Mouse (Mus musculus): ENCODE measurements around the gene Ppil1. TPM values are rescaled to one million over a fixed set of nuclear protein-coding genes. Genes with fewer than 3 reads are reported as not detected.
A peak's percentile ranks its signal among the peaks of the same experiment; 100 is the strongest.

The Ppil1 gene
- polyA plus RNA-seq (2012; ENCODE audit: insufficient read depth, insufficient read length, missing spikeins), result 16.9 and 25.5 TPM in 2 replicates

DNA sequence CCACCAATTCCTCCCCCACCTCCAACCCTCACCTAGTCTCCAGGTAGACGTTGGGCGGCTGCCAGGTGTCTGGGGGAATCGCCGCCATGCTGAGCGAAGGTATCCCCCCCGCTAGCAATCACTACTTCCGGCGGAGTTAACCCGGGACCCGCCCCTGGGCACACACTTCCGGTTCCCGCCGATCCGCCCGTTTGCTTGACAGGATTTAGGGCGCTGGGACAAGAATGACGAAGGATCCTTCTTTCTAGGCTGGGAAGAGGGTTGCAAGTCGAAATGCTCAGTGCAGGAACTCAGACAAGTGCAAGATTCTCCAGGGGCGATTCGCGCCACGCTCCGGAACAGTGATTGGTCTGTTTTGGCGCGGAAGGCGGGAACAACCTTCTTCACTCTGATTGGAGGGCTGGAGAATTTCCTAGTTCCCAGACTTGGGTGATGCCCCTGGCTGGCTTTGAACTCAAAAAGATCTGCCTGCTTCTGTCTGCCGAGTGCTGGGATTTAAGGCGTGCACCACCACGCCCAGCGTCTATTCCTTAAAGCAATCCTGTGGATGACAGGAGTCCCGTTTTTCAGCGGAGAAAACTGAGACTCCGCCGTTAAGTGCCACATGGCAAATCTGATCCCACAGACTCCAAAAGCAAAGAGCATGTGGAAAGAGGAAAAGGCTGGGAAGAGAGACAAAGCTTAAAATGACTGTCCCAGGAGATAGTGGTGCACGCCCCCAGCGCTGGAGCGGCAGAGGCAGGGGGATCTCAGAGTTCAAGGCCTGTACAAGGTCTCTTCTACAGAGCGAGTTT is at the start of gene Ppil1:
Ppil1 (minus strand) TSS at position 347 of the 794 bp plus-strand sequence.
- Histone ChIP-seq H3K4me1 (ENCODE audit: control insufficient read depth, insufficient read depth, low read length) (peaks cover 27% of the 10 kb centered on the region), H3K27ac (ENCODE audit: insufficient read depth, low read depth, low read length) (peak within 1 kb of the TSS; percentile 97), H3K4me3 (ENCODE audit: insufficient read depth, low read length) (peak within 1 kb of the TSS; percentile 78)
- TF ChIP-seq CTCF (IDR thresholded peaks at IDR 0.05; ENCODE audit: low read depth, low read length) (no peak), POLR2A (IDR thresholded peaks at IDR 0.05; ENCODE audit: borderline replicate concordance, low read depth, low read length) (no peak)

DNA sequence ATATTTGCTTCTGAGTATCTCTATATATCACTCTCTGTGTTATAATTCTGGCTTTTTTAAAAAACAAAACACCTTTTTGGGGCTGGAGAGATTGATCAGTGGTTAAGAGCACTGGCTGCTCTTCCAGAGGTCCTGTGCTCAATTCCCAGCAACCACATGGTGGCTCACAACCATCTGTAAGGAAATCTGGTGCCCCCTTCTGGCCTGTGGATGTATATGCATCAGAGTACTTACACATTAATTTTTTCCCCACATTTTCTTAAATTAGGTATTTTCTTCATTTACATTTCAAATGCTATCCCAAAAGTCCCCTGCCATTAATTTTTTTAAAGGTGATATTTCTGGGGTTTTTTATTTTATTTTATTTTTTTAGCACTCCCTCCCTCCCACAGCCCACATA is 49.3 kb upstream of the Ppil1 start:
- H3K4me3 ChIP-seq (ENCODE audit: insufficient read depth, low read length), result no peak overlapping the region
- no peak overlapping the region for H3K27ac ChIP-seq (ENCODE audit: insufficient read depth, low read depth, low read length)
- peaks cover 23% of the 10 kb centered on the region for H3K4me1 ChIP-seq (ENCODE audit: control insufficient read depth, insufficient read depth, low read length)
- TF ChIP-seq CTCF (IDR thresholded peaks at IDR 0.05; ENCODE audit: low read depth, low read length), result no peak
- no peak for TF ChIP-seq POLR2A (IDR thresholded peaks at IDR 0.05; ENCODE audit: borderline replicate concordance, low read depth, low read length)

DNA sequence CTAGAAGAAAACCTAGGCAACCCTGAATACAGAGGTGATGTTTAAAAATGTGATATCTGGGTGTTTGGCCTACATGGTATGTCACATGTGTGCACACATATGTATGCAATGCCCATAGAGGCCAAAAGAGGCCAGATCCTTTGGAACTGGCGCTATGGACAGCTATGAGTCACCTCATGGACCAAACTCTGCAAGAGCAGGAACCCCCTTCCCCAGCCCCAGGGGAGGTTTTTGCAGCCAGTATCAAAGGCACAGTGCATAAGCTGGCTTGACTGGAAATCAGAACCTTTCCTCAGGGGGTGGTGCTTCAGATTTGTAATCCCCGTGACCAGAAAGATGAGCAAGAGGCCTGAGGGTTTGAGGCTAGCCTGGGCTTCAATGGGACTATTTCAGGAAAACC is 48.1 kb upstream of the Ppil1 start:
- Histone ChIP-seq H3K4me3 (ENCODE audit: insufficient read depth, low read length) (no peak overlapping the region), H3K4me1 (ENCODE audit: control insufficient read depth, insufficient read depth, low read length) (peaks cover 21% of the 10 kb centered on the region), H3K27ac (ENCODE audit: insufficient read depth, low read depth, low read length) (no peak overlapping the region)
- TF ChIP-seq CTCF (IDR thresholded peaks at IDR 0.05; ENCODE audit: low read depth, low read length), result no peak
- TF ChIP-seq POLR2A (IDR thresholded peaks at IDR 0.05; ENCODE audit: borderline replicate concordance, low read depth, low read length), result no peak

DNA sequence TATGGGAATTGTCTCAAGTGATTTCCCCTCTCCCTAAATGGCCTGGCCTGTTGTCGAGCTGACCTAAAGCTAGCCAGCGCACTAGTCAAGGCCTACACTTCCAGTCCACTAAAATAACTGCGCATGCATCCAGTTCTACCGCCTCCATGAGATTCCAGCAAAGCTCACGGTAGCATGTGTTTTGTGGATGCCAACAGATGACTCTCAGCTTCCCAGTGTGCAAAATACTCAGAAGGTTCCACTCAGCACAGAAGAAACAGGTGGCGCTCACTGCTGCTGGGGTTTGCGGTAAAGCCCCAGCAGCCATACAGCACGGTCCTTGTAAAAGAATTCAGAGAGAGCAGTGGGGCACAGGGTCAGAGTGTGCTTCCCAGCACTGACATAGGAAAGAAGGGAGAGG is 47.6 kb upstream of the Ppil1 start:
- Histone ChIP-seq H3K4me1 (ENCODE audit: control insufficient read depth, insufficient read depth, low read length) (peaks cover 17% of the 10 kb centered on the region), H3K27ac (ENCODE audit: insufficient read depth, low read depth, low read length) (no peak overlapping the region), H3K4me3 (ENCODE audit: insufficient read depth, low read length) (no peak overlapping the region)
- TF ChIP-seq CTCF (IDR thresholded peaks at IDR 0.05; ENCODE audit: low read depth, low read length) (no peak), POLR2A (IDR thresholded peaks at IDR 0.05; ENCODE audit: borderline replicate concordance, low read depth, low read length) (no peak)

DNA sequence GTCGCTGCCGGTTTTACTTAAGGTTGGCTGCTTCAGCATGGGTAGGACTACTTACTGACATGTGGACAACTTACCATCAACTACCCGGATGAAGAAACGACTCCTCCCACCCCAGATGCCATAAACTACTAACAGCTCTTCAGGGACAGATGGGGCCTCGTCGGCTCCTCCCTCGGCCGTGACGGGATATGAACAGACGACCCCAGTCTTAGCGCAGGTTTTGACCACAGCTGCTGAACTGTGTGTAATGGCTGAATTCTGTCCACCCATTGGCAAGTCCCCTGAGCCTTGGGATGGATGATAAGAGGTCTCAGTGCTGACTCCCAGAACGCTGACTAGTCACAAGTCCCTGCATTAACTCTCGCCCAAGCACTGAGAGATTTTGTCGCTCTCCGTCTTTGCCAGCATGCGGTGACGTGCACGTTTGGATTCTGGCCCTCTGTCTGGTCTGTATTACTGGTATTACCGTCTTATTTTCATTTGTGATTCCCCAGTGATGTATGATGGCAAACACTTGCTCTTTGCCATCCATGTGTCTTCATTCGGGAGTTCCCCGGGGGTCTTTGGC is 46.2 kb upstream of the Ppil1 start:
- H3K27ac ChIP-seq (ENCODE audit: insufficient read depth, low read depth, low read length), result no peak overlapping the region
- H3K4me3 ChIP-seq (ENCODE audit: insufficient read depth, low read length), result no peak overlapping the region
- H3K4me1 ChIP-seq (ENCODE audit: control insufficient read depth, insufficient read depth, low read length), result peaks cover 2% of the 10 kb centered on the region
- no peak for TF ChIP-seq CTCF (IDR thresholded peaks at IDR 0.05; ENCODE audit: low read depth, low read length)
- TF ChIP-seq POLR2A (IDR thresholded peaks at IDR 0.05; ENCODE audit: borderline replicate concordance, low read depth, low read length), result no peak

DNA sequence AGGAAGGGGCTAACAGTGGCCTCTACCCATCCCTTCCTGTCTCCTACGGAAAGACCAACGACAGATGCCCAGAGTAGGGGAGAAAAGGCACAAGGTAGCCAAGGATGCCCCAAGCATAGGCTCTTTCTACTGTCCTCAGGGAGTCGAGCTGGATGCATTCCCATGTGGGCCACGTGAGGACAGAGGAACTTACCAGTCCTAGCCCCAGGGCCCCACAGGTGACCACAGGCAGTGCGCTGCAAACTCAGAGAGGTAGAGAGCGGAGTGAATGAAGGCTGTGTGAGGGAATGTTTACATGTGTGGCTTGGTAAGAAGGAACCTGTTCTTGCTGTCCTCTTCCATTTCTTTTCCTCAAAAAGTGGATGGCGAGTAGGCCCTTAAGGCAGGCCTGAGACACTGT is 41.9 kb upstream of the Ppil1 start:
- Histone ChIP-seq H3K27ac (ENCODE audit: insufficient read depth, low read depth, low read length) (no peak overlapping the region), H3K4me1 (ENCODE audit: control insufficient read depth, insufficient read depth, low read length) (no peaks in the 10 kb centered on the region), H3K4me3 (ENCODE audit: insufficient read depth, low read length) (no peak overlapping the region)
- TF ChIP-seq POLR2A (IDR thresholded peaks at IDR 0.05; ENCODE audit: borderline replicate concordance, low read depth, low read length) (no peak), CTCF (IDR thresholded peaks at IDR 0.05; ENCODE audit: low read depth, low read length) (no peak)

DNA sequence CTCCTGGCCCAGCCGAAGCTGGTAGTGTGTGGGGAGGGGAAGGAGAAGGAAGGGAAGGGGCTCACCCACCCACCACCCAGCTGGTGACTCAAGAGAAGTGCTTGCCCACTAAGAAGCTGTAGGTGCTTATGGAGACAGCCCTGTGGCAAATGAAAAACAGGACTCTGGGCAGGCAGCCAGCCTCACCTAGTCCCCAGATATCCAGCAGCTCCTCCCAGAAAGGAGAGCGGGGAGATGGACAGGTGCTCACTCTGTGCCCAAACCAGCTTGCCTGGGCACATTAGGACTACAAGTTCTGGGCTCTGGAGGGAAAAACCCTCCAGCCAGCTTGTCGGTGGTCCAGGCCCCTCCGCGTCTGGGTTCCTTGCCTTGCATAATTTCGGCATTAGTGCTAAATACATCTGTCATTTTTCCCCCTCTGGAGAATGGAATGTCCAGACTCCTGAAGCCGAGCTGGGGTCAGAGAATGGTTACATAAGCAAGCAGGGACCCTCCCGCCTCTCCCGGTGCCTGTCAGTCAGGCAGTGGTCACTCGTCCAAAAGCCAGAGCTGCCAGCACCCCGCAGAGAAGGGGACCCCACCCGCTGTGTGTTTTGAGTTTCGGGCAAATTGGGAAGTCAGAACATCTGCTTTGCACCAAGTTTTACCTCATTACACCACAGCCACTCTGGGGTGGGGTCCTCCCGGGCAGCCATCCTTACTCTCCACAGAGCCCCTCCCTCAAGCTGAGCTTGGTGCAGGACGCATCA is 41.2 kb upstream of the Ppil1 start:
- Histone ChIP-seq H3K4me3 (ENCODE audit: insufficient read depth, low read length) (no peak overlapping the region), H3K27ac (ENCODE audit: insufficient read depth, low read depth, low read length) (no peak overlapping the region), H3K4me1 (ENCODE audit: control insufficient read depth, insufficient read depth, low read length) (no peaks in the 10 kb centered on the region)
- TF ChIP-seq POLR2A (IDR thresholded peaks at IDR 0.05; ENCODE audit: borderline replicate concordance, low read depth, low read length) (no peak), CTCF (IDR thresholded peaks at IDR 0.05; ENCODE audit: low read depth, low read length) (no peak)

DNA sequence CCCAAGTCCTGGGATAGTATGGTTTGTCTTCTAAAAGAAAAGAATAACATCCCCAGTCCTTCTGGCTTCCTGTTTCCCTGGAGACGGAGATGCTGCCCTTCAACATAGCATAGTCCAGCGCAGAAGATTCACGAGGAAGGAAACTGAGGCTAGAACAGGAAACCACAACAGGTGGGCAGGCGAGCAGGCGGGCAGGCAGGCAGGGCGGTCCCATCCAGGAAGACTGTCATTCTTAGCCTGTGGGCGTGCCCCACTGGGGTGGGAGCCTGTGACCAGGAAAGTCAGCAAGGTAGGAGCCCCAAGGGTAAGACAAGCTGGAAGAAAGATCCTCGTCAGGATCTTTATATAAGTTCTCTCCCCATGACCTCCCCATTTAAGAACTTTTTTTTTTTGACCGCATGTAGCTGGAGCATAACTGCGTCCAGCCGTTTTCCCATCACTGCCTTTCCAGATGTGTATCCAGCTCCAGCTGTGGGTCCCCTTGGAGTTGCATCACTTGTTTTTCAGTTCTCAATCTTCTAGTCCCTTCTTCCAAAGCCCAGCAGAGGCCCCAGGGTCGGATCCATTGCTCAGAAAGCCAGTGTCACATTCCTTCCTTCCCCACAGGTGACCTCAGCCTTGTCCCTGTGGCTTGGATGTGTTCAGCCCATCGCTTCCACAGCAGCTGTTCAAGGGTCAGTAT is 40.5 kb upstream of the Ppil1 start:
- H3K27ac ChIP-seq (ENCODE audit: insufficient read depth, low read depth, low read length), result no peak overlapping the region
- TF ChIP-seq CTCF (IDR thresholded peaks at IDR 0.05; ENCODE audit: low read depth, low read length) (no peak), POLR2A (IDR thresholded peaks at IDR 0.05; ENCODE audit: borderline replicate concordance, low read depth, low read length) (no peak)
- no peaks in the 10 kb centered on the region for H3K4me1 ChIP-seq (ENCODE audit: control insufficient read depth, insufficient read depth, low read length)
- H3K4me3 ChIP-seq (ENCODE audit: insufficient read depth, low read length), result no peak overlapping the region

DNA sequence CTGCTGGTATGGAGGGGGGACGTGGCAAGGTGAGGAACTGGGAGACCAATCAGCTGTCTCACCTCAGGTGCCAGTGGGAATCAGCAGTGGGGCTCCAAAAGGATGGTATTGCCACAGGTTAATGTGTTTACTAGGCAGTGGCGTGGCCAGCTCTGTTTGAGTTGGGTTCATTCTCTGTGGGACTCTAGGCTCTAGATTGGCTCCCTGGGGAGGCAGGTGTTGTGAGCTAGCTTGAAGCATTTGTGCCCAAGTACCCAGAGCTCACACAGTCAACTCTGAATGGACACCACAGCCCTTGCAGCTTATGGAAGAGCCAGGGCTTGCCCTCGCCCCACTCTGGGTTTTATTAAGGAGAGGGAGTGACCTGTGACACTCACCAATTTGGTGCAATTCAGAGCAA is 39.9 kb upstream of the Ppil1 start:
- no peak for TF ChIP-seq CTCF (IDR thresholded peaks at IDR 0.05; ENCODE audit: low read depth, low read length)
- TF ChIP-seq POLR2A (IDR thresholded peaks at IDR 0.05; ENCODE audit: borderline replicate concordance, low read depth, low read length), result no peak
- no peaks in the 10 kb centered on the region for H3K4me1 ChIP-seq (ENCODE audit: control insufficient read depth, insufficient read depth, low read length)
- H3K27ac ChIP-seq (ENCODE audit: insufficient read depth, low read depth, low read length), result no peak overlapping the region
- no peak overlapping the region for H3K4me3 ChIP-seq (ENCODE audit: insufficient read depth, low read length)
